Mouse (Mus musculus) adrenal gland, postnatal 10 days (tissue): ENCODE measurements around the gene Prkd1. TPM values are rescaled to one million over a fixed set of nuclear protein-coding genes. Genes with fewer than 3 reads are reported as not detected.
"Not testable (repeated sequence)": the region's sequence is repeated elsewhere in the genome, so short reads cannot be mapped to it uniquely, and the experiment has no call there.

Experiments
- DNase-seq: peaks from one replicate; pipeline ENCODE4 v3.0.0; 2021; ENCODE audit warnings: mixed read lengths
- long read RNA-seq, 2 experiments: library from polyadenylated mRNA; stranded (forward); transcript quantifications; one replicate each; pipeline ENCODE4 v2.0.0; 2021
- total RNA-seq, 2 experiments: library from RNA; stranded (reverse); gene quantifications; 2 replicates each; pipeline ENCODE4 v1.2.3; 2021

The Prkd1 gene
- 10 to 100 TPM; 10.0 to 13.1 TPM for total RNA-seq
- long read RNA-seq, experiment 1, partial matches to known transcripts = 3 of 7 reads
- long read RNA-seq, experiment 1, other reads (novel, unspliced or antisense) = 4 of 7 reads
- long read RNA-seq, experiment 2, partial matches to known transcripts = 0 of 9 reads
- long read RNA-seq, experiment 2, other reads (novel, unspliced or antisense) = 7 of 9 reads

- peak; percentile 85 for DNase-seq
Observed at GRCm38 (mm10) chr12:50648671-50649541, at the start of gene Prkd1. Gene Prkd1, minus strand, starts transcription at chr12:50649098.

DNA sequence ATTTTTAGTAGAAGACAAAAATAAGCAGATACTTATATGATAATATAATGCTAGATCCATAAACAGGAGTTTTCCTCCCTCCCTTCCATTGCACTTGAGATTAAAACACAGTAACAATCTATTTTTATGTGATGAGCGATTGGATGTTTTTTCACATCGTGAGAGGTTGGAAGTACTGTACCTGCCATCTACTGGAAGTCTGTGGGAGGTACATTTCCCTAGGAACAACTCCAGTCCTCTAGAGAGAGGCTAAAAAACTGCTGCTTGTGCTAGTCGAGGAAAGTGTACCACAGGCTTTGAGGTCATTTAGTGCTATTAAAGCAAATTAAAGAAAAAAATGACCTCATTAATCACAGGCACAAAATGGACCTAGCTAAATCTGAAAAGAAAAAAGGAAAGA, 48.6 kb upstream of the Prkd1 start:
- DNase-seq = peak; percentile 26

- peak; percentile 57 for DNase-seq
Observed at GRCm38 (mm10) chr12:50648176-50648670, 675 bp downstream of the Prkd1 start.

GRCm38 (mm10) chr12:50646857-50647256, 2.0 kb downstream of the Prkd1 start:
- no peak for DNase-seq

DNA sequence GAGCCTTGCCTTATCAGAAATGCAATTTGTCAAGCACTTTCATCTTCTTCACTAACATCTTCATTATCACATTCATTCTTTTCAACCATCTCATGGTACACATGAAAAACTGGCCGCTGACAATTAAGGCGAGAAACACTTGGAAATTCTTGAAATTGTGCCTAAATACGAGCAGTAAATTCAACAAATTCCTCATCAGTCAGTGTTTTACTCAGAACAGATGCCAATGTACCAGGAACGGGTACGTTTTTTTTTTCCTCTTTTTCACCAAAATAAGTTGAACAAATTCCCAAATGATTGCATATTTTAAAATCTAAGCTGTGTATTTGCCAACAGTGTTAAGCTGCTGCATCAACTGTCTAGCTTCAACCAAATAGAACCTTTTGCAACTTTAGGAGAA, 6.2 kb downstream of the Prkd1 start:
- DNase-seq = no peak

DNA sequence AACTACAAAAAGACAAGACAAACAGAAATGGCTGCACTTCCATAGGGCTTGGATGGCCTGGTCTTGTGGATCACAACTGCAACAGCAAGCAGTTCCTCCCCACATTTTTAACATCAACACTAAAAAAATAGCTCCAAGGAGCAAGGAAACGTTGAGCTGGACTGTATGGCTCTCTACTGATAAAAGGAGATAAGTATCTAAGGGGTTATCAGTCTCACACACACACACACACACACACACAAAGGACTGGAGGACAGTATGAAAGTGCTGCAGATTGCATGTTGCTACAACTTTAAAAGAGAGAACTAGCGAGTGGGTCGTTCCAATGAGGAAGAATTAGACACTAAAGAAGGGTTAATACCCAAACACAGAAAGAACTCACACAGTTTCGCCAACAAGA, 8.7 kb downstream of the Prkd1 start:
- DNase-seq = no peak

GRCm38 (mm10) chr12:50634436-50634835, 14.5 kb downstream of the Prkd1 start:
- DNase-seq = peak; percentile 78

GRCm38 (mm10) chr12:50626100-50626499, 22.8 kb downstream of the Prkd1 start:
- DNase-seq = not testable (repeated sequence)

DNA sequence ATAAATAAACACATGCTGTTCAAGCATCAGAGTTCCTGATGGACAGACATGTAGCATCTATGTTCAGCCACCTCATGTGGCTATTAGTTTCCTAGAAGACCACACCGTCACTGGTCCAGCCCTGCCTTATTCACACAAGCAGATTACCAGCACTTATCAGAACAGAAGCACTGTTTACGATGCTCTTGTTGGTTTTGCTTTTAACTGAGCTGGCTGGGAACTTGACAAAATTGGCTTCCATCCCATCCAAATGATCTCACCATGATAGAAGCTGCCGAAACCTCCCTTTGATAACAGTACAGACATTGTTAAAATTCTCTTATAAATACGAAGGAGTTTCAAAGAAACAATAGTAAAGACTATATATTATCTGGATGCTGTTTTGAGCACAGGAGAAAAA, 24.7 kb downstream of the Prkd1 start:
- no peak for DNase-seq

GRCm38 (mm10) chr12:50615852-50616251, 33.0 kb downstream of the Prkd1 start:
- no peak for DNase-seq

DNA sequence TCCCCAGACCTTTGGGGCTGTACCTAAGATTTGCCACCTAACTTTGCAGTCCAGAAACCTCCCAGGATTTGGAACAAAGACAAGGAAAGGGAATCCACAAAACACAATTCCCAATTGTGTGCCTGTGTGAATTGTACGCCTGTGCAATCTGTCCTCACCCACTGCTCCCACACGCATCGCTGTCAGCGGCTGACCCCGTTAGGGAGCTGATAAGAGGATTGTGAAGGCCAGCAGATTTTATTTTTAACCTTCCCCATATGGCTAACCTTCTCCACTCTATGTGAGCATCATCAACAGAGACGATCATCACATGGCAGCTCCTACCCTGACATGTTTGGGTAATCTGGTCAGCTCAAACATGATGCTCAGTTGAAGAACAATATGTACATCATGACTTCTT, 34.6 kb downstream of the Prkd1 start:
- DNase-seq = no peak

- peak; percentile 15 for DNase-seq
Observed at GRCm38 (mm10) chr12:50606703-50607500, 42.0 kb downstream of the Prkd1 start.

DNA sequence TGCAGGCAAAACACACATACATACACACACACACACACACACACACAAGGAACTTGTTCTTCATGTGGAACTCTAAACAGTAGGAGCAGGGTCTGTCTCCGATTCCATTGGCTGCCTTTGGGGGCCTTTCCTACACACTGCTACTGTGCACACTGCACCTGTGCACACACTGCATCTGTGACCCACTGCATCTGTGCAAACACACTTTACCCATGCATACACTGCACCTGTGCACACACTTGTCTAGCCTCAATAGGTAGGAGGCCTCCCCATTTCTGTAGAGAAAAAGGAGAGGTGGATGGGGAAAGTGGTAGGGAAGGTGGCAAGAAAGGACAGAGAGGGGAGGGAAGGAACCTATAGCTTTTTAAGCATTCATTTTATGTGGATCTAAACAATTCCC, 49.5 kb downstream of the Prkd1 start:
- DNase-seq = no peak

GRCm38 (mm10) chr12:50598053-50598988, 50.6 kb downstream of the Prkd1 start:
- DNase-seq = peak; percentile 49

- DNase-seq = no peak
Observed at GRCm38 (mm10) chr12:50597467-50597866, 51.4 kb downstream of the Prkd1 start.

DNA sequence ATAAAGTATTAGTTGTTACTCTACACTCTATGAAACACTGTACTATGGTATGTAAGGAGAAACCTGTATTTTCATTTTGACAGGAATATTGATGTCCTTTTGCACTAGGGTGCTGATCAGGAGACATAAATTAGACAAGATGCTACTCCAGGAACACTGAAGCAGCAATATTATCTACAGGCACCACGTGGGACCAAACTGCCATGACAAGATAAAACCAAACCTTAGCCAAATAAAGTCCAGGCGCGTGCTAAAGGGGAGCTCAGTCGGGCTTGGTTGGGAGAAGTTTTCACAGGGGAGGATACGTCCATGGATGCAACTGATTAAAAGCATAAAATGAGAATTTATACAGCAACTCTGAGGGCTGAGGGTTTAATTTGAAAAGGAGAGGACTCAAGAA, 53.1 kb downstream of the Prkd1 start:
- DNase-seq = no peak

DNA sequence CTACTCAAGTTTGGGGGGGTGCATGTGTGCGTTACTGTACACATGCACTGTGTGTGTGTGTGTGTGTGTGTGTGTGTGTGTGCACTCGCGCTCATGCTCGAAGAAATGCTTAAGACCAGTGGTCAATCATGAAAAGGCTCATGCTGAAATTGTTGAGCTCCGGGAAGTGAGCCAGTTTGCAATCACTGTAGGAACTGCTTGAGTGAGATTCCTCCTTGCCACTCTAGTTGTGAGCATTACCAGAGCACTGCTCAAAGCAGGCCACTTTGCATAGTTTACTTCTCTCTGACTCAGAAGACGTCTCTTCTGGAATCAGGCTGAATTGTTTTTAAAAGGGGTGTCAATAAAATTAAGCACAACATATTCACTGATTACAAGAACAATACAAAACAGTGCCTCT, 54.4 kb downstream of the Prkd1 start:
- no peak for DNase-seq

- no peak for DNase-seq
Observed at GRCm38 (mm10) chr12:50593481-50593880, 55.4 kb downstream of the Prkd1 start.

GRCm38 (mm10) chr12:50588137-50588761, 60.6 kb downstream of the Prkd1 start:
- no peak for DNase-seq

- DNase-seq = no peak
Observed at GRCm38 (mm10) chr12:50565198-50565597, 83.7 kb downstream of the Prkd1 start.

GRCm38 (mm10) chr12:50560536-50560935, 88.4 kb downstream of the Prkd1 start:
- no peak for DNase-seq
